Mouse (Mus musculus): Measurements from ENCODE around the gene Stk32b.

- TF ChIP-seq CTCF (IDR thresholded peaks at IDR 0.05; ENCODE audit: insufficient read depth, low read depth, low read length) (no peak), POLR2A (IDR thresholded peaks at IDR 0.05; ENCODE audit: insufficient read depth, low read depth, low read length) (no peak)
These were observed 52.0 kb downstream of the Stk32b start for GRCm38 (mm10) chr5:37664962-37665361.
